Mouse (Mus musculus) hindbrain, embryonic 16.5 days (tissue): ENCODE data around the gene Pla2g2c. TPM values are rescaled to one million over a fixed set of nuclear protein-coding genes. Genes with fewer than 3 reads are reported as not detected.

Experiments used
- ATAC-seq: fragments of 200-750 bp; cut with Nextera tagmentation; 2 replicates; pipeline ENCODE4 v1.8.0; 2017; ENCODE audit warnings: moderate TSS enrichment, moderate library complexity
- H3K27ac ChIP-seq: fragments of 300-500 bp; sonication (generic); 2 replicates; pipeline ENCODE4 v1.5.1; 2014; ENCODE audit warnings: low read depth, mild to moderate bottlenecking, control low read depth, low read length, moderate library complexity
- H3K27me3 ChIP-seq: fragments of 300-500 bp; sonication (generic); replicated peaks from 2 replicates; pipeline ENCODE4 v1.6.1; 2014; ENCODE audit warnings: low read length; ENCODE audit not compliant: control insufficient read depth, insufficient read depth
- H3K36me3 ChIP-seq: fragments of 300-500 bp; sonication (generic); 2 replicates; pipeline ENCODE4 v1.6.1; 2014; ENCODE audit warnings: mild to moderate bottlenecking, low read length, moderate library complexity, mixed read lengths; ENCODE audit not compliant: control insufficient read depth, insufficient read depth
- H3K4me1 ChIP-seq: fragments of 300-500 bp; sonication (generic); 2 replicates; pipeline ENCODE4 v1.6.1; 2014; ENCODE audit warnings: low read depth, low read length; ENCODE audit not compliant: control insufficient read depth, insufficient read depth
- H3K4me2 ChIP-seq: fragments of 300-500 bp; sonication (generic); 2 replicates; pipeline ENCODE4 v1.6.1; 2014; ENCODE audit warnings: mild to moderate bottlenecking, low read length, control low read depth, moderate library complexity
- H3K4me3 ChIP-seq: fragments of 300-500 bp; sonication (generic); 2 replicates; pipeline ENCODE4 v1.5.1; 2014; ENCODE audit warnings: mild to moderate bottlenecking, low read length, control low read depth, moderate library complexity
- H3K9ac ChIP-seq: fragments of 300-500 bp; sonication (generic); 2 replicates; pipeline ENCODE4 v1.6.1; 2014; ENCODE audit warnings: low read depth, mild to moderate bottlenecking, control low read depth, low read length, moderate library complexity
- H3K9me3 ChIP-seq: fragments of 300-500 bp; sonication (generic); 2 replicates; pipeline ENCODE4 v1.6.1; 2014; ENCODE audit warnings: mild to moderate bottlenecking, low read length, moderate library complexity; ENCODE audit not compliant: control insufficient read depth
- WGBS: fragments of 180-500 bp; shearing (Covaris S2); extraction: QIAGEN DNeasy Blood & Tissue Kit; methylation state at CpG from one replicate; pipeline ENCODE4 v1.1.7; 2014; 5-methylcytosine and 5-hydroxymethylcytosine counted together
- polyA plus RNA-seq: library from polyadenylated mRNA; unstranded; fragments of >200 nt; fragmentation: Nextera tagmentation; extraction: Ambion mirVana; gene quantifications from 2 replicates; pipeline ENCODE4 v1.2.1, GENCODE M21; 2015

The Pla2g2c gene
- polyA plus RNA-seq, 1 experiment from 2014 or later = 0.36 TPM

DNA sequence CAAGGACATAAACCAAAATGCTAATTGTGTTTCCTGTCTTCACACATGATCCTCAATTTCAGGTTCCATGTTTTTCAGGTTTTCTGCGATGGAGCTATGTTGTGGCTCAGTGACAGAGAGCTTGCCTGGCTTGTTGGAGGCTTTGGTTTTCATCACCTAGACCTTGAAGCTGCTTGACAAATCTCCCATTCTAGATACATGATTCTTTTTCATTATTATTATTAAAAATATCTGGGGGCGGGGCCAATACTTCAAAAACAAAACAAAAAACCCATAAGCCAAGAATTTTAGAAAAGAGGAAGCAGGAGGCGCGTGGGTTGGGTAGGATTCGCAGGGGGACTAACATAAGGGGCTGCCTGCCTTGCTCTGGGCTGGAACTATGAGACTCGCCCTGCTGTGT lies 50.8 kb downstream of the Pla2g2c start, which contains the start of gene Pla2g2d:
Gene Pla2g2d (plus strand): TSS at position 301 of the 400 bp plus-strand sequence.
- Histone ChIP-seq H3K27me3 (no peaks in the 10 kb centered on the region), H3K36me3 (no peaks in the 10 kb centered on the region), H3K27ac (no peak within 1 kb of the TSS), H3K4me3 (no peak within 1 kb of the TSS), H3K4me1 (peaks cover 2% of the 10 kb centered on the region; the same call in 1 of the 2 replicates), H3K9ac (no peak within 1 kb of the TSS), H3K9me3 (no peaks in the 10 kb centered on the region), H3K4me2 (no peak within 1 kb of the TSS)
- ATAC-seq = no peak
- 90% methylated on average over 6 of the region's 6 CpGs for WGBS

DNA sequence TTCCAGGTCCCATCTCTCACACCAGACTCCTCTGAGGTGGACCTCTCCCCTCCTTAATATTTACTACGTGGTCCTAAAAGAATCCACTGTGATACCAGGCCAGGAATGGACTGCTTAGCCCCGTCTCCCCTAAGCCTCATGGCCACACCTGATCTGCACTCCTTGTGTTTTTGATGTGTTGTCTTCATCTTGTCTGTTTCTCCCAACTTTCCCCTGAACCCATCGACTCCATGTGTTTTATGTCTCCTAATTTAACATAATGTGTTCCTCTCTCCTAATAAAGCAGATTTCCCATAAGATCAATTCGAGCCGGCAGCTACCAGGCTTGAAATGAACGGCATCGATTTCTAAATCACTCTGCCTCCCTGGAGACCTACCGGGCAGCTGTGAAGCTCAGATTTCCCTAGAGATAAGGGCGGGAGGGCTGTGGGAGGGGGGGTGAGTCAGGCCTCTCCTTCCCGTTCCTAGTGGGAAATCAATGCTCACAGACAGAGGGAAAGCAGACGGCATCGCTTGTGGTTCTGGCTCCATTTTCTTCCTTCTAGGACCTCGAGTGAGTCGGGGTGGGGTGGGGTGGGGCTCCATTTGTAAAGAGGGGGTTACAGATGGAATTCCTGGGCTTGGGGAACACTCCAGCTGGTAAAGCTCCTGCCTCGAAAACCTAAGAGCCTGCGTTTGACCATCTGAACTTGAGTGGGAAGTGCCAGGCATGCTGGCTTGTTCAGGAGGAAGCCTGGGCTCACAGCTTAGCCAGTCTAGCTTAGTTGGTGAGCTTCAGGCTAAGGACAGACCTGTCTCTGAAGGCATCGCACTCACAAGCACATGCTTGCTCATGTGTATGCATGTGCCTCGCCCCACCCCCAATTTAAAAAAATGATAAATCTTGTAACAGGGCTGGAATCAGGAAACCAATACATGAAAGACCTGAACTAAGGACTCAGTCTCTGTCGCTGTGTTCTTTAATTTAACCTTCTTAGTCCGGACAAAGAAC lies 53.1 kb downstream of the Pla2g2c start:
- Histone ChIP-seq H3K27ac (peak overlapping the region; percentile 44), H3K4me1 (peaks cover 2% of the 10 kb centered on the region; the same call in 1 of the 2 replicates), H3K4me2 (no peak overlapping the region), H3K9me3 (no peaks in the 10 kb centered on the region), H3K9ac (no peak overlapping the region), H3K4me3 (no peak overlapping the region), H3K27me3 (no peaks in the 10 kb centered on the region), H3K36me3 (no peaks in the 10 kb centered on the region)
- ATAC-seq = peak; percentile 76
- WGBS = 39% methylated on average over 20 of the region's 20 CpGs

- no peaks in the 10 kb centered on the region for H3K27me3 ChIP-seq
- H3K36me3 ChIP-seq = no peaks in the 10 kb centered on the region
- H3K27ac ChIP-seq = no peak overlapping the region
- no peaks in the 10 kb centered on the region for H3K9me3 ChIP-seq
- H3K4me2 ChIP-seq = no peak overlapping the region
- WGBS = 91% methylated on average over 5 of the region's 5 CpGs
- no peak overlapping the region for H3K9ac ChIP-seq
- peaks cover 2% of the 10 kb centered on the region; the same call in 1 of the 2 replicates for H3K4me1 ChIP-seq
- no peak overlapping the region for H3K4me3 ChIP-seq
- ATAC-seq = no peak
These were observed 55.7 kb downstream of the Pla2g2c start for GRCm38 (mm10) chr4:138780300-138780699.

GRCm38 (mm10) chr4:138782098-138782497 lies 57.5 kb downstream of the Pla2g2c start:
- WGBS = 83% methylated on average over 6 of the region's 6 CpGs
- no peak for ATAC-seq
- no peak overlapping the region for H3K4me2 ChIP-seq
- H3K27ac ChIP-seq = no peak overlapping the region
- H3K27me3 ChIP-seq = no peaks in the 10 kb centered on the region
- no peaks in the 10 kb centered on the region for H3K9me3 ChIP-seq
- no peaks in the 10 kb centered on the region for H3K36me3 ChIP-seq
- no peak overlapping the region for H3K4me3 ChIP-seq
- no peak overlapping the region for H3K9ac ChIP-seq
- H3K4me1 ChIP-seq = peaks cover 2% of the 10 kb centered on the region; the same call in 1 of the 2 replicates

DNA sequence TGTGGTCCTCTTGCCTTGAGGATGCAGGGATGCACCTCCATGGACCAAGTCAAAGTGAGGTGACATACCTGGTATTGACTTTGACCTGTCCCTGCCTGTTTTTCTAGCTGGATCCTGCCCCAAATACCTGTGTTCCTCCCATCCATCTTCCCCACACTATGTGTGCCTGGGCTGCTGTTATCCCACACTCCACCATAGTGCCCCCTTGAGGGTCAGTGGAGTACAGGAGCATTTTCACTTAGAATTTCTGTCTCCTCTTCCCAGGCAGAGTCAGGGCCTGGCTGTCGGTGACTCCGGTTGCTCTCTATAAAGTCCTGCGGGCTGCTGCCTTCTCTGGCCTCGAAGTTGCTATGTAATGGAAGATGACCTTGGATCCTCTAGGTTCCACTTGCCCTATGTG lies 61.1 kb downstream of the Pla2g2c start:
- WGBS = 62% methylated on average over 4 of the region's 4 CpGs
- Histone ChIP-seq H3K9ac (no peak overlapping the region), H3K36me3 (no peaks in the 10 kb centered on the region), H3K27me3 (no peaks in the 10 kb centered on the region), H3K4me3 (no peak overlapping the region), H3K4me2 (no peak overlapping the region), H3K4me1 (no peaks in the 10 kb centered on the region), H3K9me3 (no peaks in the 10 kb centered on the region), H3K27ac (no peak overlapping the region)
- ATAC-seq = no peak

- no peak for ATAC-seq
- H3K9me3 ChIP-seq = no peaks in the 10 kb centered on the region
- 70% methylated on average over 4 of the region's 4 CpGs for WGBS
- H3K27ac ChIP-seq = no peak overlapping the region
- H3K4me2 ChIP-seq = no peak overlapping the region
- no peak overlapping the region for H3K4me3 ChIP-seq
- H3K4me1 ChIP-seq = no peaks in the 10 kb centered on the region
- no peaks in the 10 kb centered on the region for H3K27me3 ChIP-seq
- H3K36me3 ChIP-seq = no peaks in the 10 kb centered on the region
- H3K9ac ChIP-seq = no peak overlapping the region
These were observed 61.5 kb downstream of the Pla2g2c start for GRCm38 (mm10) chr4:138786141-138786540.

DNA sequence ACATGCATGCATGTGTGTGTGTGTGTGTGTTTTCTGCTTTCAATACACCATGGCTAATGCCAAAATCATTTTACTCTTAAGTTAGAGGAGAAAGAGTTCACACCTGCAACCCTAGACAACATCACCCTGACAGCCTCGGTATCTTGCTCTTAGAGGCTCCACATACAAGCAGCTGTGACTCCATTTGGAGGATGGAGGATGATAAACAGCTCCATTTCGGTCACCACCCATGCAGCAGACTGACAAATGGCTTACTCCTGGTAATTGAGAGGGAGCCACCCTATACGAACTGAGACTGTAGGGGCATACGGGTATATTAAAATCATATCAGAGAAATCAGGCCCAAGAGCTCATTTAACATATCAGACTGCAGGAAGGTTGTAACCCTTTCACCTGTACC lies 63.8 kb downstream of the Pla2g2c start:
- no peaks in the 10 kb centered on the region for H3K36me3 ChIP-seq
- no peaks in the 10 kb centered on the region for H3K27me3 ChIP-seq
- no peak overlapping the region for H3K4me3 ChIP-seq
- H3K4me2 ChIP-seq = no peak overlapping the region
- no peaks in the 10 kb centered on the region for H3K9me3 ChIP-seq
- WGBS = 86% methylated on average over 4 of the region's 4 CpGs
- no peaks in the 10 kb centered on the region for H3K4me1 ChIP-seq
- no peak for ATAC-seq
- no peak overlapping the region for H3K27ac ChIP-seq
- no peak overlapping the region for H3K9ac ChIP-seq

- Histone ChIP-seq H3K4me3 (no peak overlapping the region), H3K27ac (no peak overlapping the region), H3K9me3 (no peaks in the 10 kb centered on the region), H3K9ac (no peak overlapping the region), H3K36me3 (no peaks in the 10 kb centered on the region), H3K4me2 (no peak overlapping the region), H3K4me1 (no peaks in the 10 kb centered on the region), H3K27me3 (no peaks in the 10 kb centered on the region)
- no peak for ATAC-seq
- WGBS = 65% methylated on average over 6 of the region's 6 CpGs
These were observed 66.9 kb downstream of the Pla2g2c start for GRCm38 (mm10) chr4:138791452-138791851.

DNA sequence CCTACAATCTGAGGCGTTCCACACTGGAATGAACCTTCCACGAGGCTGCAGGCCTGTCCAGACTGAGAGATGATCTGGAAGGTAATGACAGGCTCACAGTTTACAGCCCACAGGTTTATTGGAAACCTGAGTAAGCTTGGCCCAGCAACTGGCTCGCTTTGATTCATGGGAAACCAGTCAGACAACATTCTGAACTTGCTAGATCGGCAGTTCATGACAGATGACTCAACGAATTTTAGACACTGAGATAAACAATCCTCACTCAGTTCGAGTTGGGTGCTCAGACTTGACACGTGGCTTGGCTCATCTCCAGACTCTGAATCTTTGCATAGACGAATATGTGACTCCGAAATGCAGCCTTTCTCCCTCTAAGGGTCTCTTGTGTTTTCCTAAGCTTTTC lies 68.0 kb downstream of the Pla2g2c start:
- 70% methylated on average over 9 of the region's 9 CpGs for WGBS
- Histone ChIP-seq H3K27ac (no peak overlapping the region), H3K4me1 (no peaks in the 10 kb centered on the region), H3K9ac (no peak overlapping the region), H3K4me2 (no peak overlapping the region), H3K4me3 (no peak overlapping the region), H3K9me3 (no peaks in the 10 kb centered on the region), H3K27me3 (no peaks in the 10 kb centered on the region), H3K36me3 (no peaks in the 10 kb centered on the region)
- no peak for ATAC-seq
